Comparison of ENCODE assay signal across 11 mouse cellular contexts in genomic region chr5:101523902-101524301, GRCm38 (mm10).
A peak's percentile ranks its signal among the peaks of the same experiment; 100 is the strongest.
DNase-seq lines count a peak whose midpoint lies in the region; ATAC-seq lines count a peak whose summit lies in the region.
"Had no signal": no experiment of that assay in that cellular context is flagged by ENCODE, and none has a peak within 500 bp of the region (broad histone marks: within the 10 kb centered on the region; RNA-seq: fewer than 3 reads in every experiment).

No protein-coding gene starts in this region.

- peaks cover 48% of the 10 kb centered on the region for H3K27me3 ChIP-seq in kidney, embryonic 15.5 days
- H3K27me3 ChIP-seq in embryonic facial prominence, embryonic 11.5 days (ENCODE audit: control insufficient read depth, insufficient read depth, low read length) = peaks cover 11% of the 10 kb centered on the region
- peaks cover 97% of the 10 kb centered on the region for H3K27me3 ChIP-seq in hindbrain, embryonic 14.5 days (ENCODE audit: control insufficient read depth, insufficient read depth, low read length)
- peaks cover 82% of the 10 kb centered on the region for H3K27me3 ChIP-seq in midbrain, embryonic 16.5 days (ENCODE audit: control insufficient read depth, insufficient read depth, low read depth, low read length)

- H3K4me3 ChIP-seq in kidney, embryonic 15.5 days (replicated peaks) = no peak overlapping the region
- H3K4me3 ChIP-seq in embryonic facial prominence, embryonic 11.5 days (ENCODE audit: low read depth, low read length) = no peak overlapping the region
- no peak overlapping the region for H3K4me3 ChIP-seq in hindbrain, embryonic 14.5 days (replicated peaks; ENCODE audit: low read length)
- H3K4me3 ChIP-seq in midbrain, embryonic 16.5 days (ENCODE audit: low read depth, low read length) = no peak overlapping the region
- H3K4me3 ChIP-seq: heart, embryonic 10.5 days had no signal

- WGBS in kidney, embryonic 15.5 days = 10% methylated on average over 7 of the region's 7 CpGs
- 20% methylated on average over 7 of the region's 7 CpGs for WGBS in embryonic facial prominence, embryonic 11.5 days
- 6% methylated on average over 7 of the region's 7 CpGs for WGBS in hindbrain, embryonic 14.5 days
- WGBS in midbrain, embryonic 16.5 days = 3% methylated on average over 7 of the region's 7 CpGs

- DNase-seq in kidney, postnatal 25 days = no peak
- peak; percentile 32 for DNase-seq in embryonic facial prominence, embryonic 11.5 days (ENCODE audit: low spot score)
- DNase-seq in hindbrain, embryonic 14.5 days (ENCODE audit: low spot score) = peak; percentile 60
- no peak for DNase-seq in spleen, postnatal 36 days (ENCODE audit: low spot score in 2 of 2)
- DNase-seq in thymus, postnatal 4 days = no peak
- DNase-seq: liver; thymus, adult 18-20 months had no signal

- H3K4me2 ChIP-seq in kidney, embryonic 15.5 days = peak overlapping the region; percentile 50
- no peak overlapping the region for H3K4me2 ChIP-seq in embryonic facial prominence, embryonic 11.5 days (ENCODE audit: low read depth, low read length)
- no peak overlapping the region for H3K4me2 ChIP-seq in hindbrain, embryonic 14.5 days (replicated peaks)
- no peak overlapping the region for H3K4me2 ChIP-seq in midbrain, embryonic 16.5 days (ENCODE audit: low read length)

- 0 out of 2 replicates have a peak overlapping the region, but pooled peaks have one; percentile 15 for H3K27ac ChIP-seq in kidney, embryonic 15.5 days
- H3K27ac ChIP-seq in embryonic facial prominence, embryonic 11.5 days (replicated peaks; ENCODE audit: low read depth, low read length) = no peak overlapping the region
- no peak overlapping the region for H3K27ac ChIP-seq in hindbrain, embryonic 14.5 days
- H3K27ac ChIP-seq in midbrain, embryonic 16.5 days (ENCODE audit: low read length) = no peak overlapping the region
- H3K27ac ChIP-seq: heart, embryonic 10.5 days had no signal

- peak; percentile 47; the same call in 1 of the 2 replicates for ATAC-seq in kidney, embryonic 15.5 days (replicated peaks; ENCODE audit: low FRiP score)
- no peak; the same call in 1 of the 2 replicates for ATAC-seq in embryonic facial prominence, embryonic 11.5 days (replicated peaks; ENCODE audit: insufficient number of reproducible peaks, low FRiP score, low TSS enrichment, low read depth)
- ATAC-seq in hindbrain, embryonic 14.5 days (ENCODE audit: low FRiP score) = peak; percentile 66
- ATAC-seq in midbrain, embryonic 16.5 days = peak; percentile 32; the same call in 1 of the 2 replicates
- no peak for ATAC-seq in monocyte, adult 5-6 weeks (replicated peaks; ENCODE audit: insufficient number of reproducible peaks, low FRiP score, low TSS enrichment, poor library complexity, severe bottlenecking)

- no peaks in the 10 kb centered on the region for H3K36me3 ChIP-seq in kidney, embryonic 15.5 days
- H3K36me3 ChIP-seq in embryonic facial prominence, embryonic 11.5 days (replicated peaks; ENCODE audit: control insufficient read depth, insufficient read depth, low read depth, low read length) = no peaks in the 10 kb centered on the region
- no peaks in the 10 kb centered on the region for H3K36me3 ChIP-seq in hindbrain, embryonic 14.5 days (replicated peaks; ENCODE audit: control insufficient read depth, insufficient read depth)
- H3K36me3 ChIP-seq in midbrain, embryonic 16.5 days (ENCODE audit: control insufficient read depth, insufficient read depth, low read length) = no peaks in the 10 kb centered on the region
- H3K36me3 ChIP-seq: heart, embryonic 10.5 days had no signal

- H3K4me1 ChIP-seq in kidney, embryonic 15.5 days = peaks cover 15% of the 10 kb centered on the region
- H3K4me1 ChIP-seq in embryonic facial prominence, embryonic 11.5 days (ENCODE audit: control insufficient read depth, insufficient read depth, low read length) = no peaks in the 10 kb centered on the region
- peaks cover 7% of the 10 kb centered on the region for H3K4me1 ChIP-seq in hindbrain, embryonic 14.5 days (replicated peaks; ENCODE audit: control insufficient read depth, insufficient read depth, low read length)
- peaks cover 10% of the 10 kb centered on the region for H3K4me1 ChIP-seq in midbrain, embryonic 16.5 days (ENCODE audit: control insufficient read depth, insufficient read depth, low read length)
- H3K4me1 ChIP-seq: heart, embryonic 10.5 days had no signal

- no peaks in the 10 kb centered on the region for H3K9me3 ChIP-seq in kidney, embryonic 15.5 days (replicated peaks)
- H3K9me3 ChIP-seq in embryonic facial prominence, embryonic 11.5 days (replicated peaks; ENCODE audit: control insufficient read depth, low read length) = no peaks in the 10 kb centered on the region
- no peaks in the 10 kb centered on the region for H3K9me3 ChIP-seq in hindbrain, embryonic 14.5 days (ENCODE audit: control insufficient read depth, low read length)
- H3K9me3 ChIP-seq in midbrain, embryonic 16.5 days (replicated peaks; ENCODE audit: control insufficient read depth, low read length, poor library complexity, severe bottlenecking) = no peaks in the 10 kb centered on the region
- H3K9me3 ChIP-seq: heart, embryonic 10.5 days had no signal

- H3K9ac ChIP-seq in kidney, embryonic 15.5 days = no peak overlapping the region
- H3K9ac ChIP-seq in embryonic facial prominence, embryonic 11.5 days (replicated peaks; ENCODE audit: low read length) = no peak overlapping the region
- no peak overlapping the region for H3K9ac ChIP-seq in hindbrain, embryonic 14.5 days
- H3K9ac ChIP-seq in midbrain, embryonic 16.5 days (ENCODE audit: low read depth, low read length) = no peak overlapping the region

Comparison
In these comparisons a context has a peak if more than half of its experiments do, and no peak if none do; other contexts are left out.
1. ATAC-seq: peak in kidney, embryonic 15.5 days (single experiment), hindbrain, embryonic 14.5 days (single experiment) and midbrain, embryonic 16.5 days (single experiment); none in embryonic facial prominence, embryonic 11.5 days (single experiment) and monocyte, adult 5-6 weeks (single experiment).
2. DNase-seq: peak in embryonic facial prominence, embryonic 11.5 days (single experiment) and hindbrain, embryonic 14.5 days (single experiment); none in kidney, postnatal 25 days (0 of 2), spleen, postnatal 36 days (0 of 2) and thymus, postnatal 4 days (single experiment).